Mouse (Mus musculus): ENCODE measurements around the gene Spi1.

Gene Spi1

GRCm38 (mm10) chr2:91068162-91068871, 13.9 kb upstream of the Spi1 start:
- no peak for DNase-seq

- DNase-seq = no peak
Observed at GRCm38 (mm10) chr2:91068872-91069165, 13.4 kb upstream of the Spi1 start.

GRCm38 (mm10) chr2:91069306-91070000, 12.7 kb upstream of the Spi1 start:
- DNase-seq = no peak

DNA sequence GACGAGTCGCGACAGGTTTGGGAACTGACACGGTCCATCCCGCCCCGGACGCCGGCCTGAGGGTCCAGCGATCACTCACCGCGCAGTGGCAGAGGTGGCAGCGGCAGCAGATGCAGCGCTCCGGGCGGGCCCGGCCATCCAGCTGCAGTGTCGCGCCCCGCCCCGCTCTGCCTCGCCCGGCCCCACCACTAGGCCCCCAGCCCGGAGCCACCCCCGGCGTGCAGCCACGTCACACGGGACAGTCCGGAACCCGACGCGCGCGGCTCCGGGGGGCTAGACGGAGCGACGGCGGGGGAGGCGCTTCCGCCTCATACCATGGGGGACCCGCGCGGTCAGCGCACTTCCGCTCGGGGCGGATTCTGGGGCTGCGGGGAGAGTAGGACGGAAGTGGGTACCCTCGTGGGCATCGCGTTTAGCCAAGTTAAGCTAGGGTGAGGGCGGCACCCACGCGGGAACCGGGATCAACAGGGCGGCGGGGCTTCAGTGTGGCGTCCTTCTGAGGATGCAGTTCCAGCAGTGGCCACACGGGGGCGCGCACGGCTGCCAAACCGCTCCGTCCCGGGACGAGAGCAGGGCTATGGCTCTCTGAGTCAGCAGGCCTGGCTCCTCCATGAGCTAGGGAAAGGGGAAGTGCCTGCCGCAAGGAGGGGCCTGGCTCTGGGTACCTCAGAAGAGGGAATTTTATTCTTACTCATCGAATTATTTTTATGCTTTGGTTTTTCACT, 12.0 kb upstream of the Spi1 start, which contains the start of gene Slc39a13:
TSS of gene Slc39a13 (minus strand) at position 342 of the 725 bp plus-strand sequence.
- peak; percentile 96 to 97 for DNase-seq

DNA sequence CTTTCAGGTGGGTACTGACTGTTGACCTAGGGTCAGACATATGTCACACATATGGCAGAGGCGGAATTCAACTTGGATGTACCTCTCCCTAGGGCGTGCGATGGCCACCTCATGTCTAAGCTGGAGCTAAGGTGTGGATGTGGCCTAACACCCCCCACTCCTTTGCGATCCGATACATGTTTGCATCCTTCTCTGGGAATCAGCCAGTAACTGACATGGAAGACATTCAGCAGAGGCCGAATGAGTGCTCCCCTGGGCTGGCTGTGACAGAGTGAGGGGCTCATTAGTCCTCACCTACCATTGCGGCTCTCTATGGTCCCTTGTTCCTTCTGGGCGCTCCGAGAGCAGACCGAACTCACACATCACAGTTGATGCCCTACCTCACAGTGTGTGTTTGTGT, 11.1 kb upstream of the Spi1 start:
- DNase-seq = no peak

GRCm38 (mm10) chr2:91072092-91072491, 10.1 kb upstream of the Spi1 start:
- DNase-seq = peak; percentile 50 to 63

- DNase-seq = no peak
Observed at GRCm38 (mm10) chr2:91077957-91078313, 4.3 kb upstream of the Spi1 start.

DNA sequence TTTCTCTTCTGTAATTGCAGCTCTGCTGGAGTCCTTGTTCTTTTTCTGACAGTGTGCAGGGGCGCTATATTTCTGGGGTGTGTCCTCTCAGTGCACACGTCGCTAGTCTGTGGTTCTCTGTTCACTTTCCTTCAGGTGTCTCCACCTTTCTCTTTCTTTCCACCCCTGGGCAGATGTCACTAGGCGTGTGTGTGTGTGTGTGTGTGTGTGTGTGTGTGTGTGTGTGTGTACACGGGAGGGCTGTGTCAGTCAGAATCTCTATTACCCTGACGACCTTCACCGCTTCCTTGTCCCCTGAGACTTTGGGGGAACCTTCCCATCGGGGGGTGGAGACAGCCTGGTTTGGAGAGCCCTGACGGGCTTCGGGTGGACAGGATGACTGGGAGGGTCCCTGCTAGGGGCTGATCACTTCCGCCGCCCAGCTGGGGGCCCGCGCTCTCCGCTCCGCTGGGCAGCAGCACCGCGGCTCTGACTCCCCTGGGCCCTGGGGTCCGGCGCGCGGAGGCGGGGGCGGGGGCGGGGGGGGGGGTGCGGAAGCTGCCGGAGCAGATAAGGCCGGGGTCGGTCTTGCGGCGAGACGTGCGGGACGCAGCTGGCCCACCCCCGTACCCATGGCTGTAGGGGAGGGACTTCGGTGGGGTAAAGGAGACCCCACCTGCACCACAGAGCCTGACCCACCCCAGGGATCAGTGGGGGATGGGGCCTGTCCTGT, 3.7 kb upstream of the Spi1 start:
- no peak for DNase-seq

DNA sequence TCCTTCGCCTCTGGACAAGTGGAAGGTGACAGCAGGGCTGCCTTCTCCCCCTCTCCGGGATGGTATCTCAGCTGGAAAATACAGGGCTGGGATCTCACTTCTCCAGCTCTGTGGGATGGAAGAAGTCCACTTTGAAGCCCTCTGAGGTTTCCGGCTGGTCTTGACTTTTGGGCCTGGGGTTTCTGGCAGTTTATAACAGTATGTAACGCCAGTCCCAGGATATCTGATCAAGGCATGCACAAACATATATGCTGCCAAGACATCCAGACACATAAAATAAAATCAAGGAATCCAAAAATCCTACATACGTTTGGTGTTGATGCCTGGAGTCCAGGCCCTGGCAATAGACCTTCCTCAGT, 3.2 kb upstream of the Spi1 start:
- no peak for DNase-seq

DNA sequence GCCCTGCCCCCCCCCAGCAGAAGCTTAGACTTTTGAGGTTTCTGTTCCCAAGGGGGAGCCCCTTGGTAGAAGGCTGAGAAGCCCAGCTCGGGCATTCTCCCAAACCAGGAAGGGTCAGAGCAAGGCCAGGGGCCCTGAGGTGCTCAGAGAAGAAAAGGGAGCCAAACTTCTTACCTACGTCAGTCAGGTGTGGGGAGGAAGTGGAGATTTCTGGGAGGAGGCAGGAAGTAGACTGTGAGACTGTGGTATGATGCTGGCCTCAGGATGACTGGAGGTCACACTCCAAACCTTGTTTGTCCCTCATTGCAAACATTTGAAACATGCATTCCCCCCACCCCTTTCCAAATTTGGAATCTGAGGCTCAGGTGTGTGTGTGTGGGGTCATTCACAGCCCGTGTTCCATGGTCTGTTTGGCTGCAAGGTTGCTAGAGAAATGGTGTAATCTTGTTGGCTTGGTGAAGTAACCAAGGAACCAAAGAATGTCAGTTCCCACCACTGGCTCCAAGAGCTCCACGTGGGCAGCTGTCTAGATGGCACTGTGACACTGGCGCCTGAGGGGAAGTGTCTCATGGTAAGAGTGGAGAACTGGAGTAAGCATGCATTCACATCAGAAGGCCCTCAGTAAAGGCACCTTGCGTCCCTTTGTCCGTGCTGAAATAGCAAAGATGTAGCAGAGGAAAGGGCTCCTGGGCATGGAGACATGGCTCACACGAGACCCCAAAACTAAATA, 1.2 kb upstream of the Spi1 start:
- no peak for DNase-seq

DNA sequence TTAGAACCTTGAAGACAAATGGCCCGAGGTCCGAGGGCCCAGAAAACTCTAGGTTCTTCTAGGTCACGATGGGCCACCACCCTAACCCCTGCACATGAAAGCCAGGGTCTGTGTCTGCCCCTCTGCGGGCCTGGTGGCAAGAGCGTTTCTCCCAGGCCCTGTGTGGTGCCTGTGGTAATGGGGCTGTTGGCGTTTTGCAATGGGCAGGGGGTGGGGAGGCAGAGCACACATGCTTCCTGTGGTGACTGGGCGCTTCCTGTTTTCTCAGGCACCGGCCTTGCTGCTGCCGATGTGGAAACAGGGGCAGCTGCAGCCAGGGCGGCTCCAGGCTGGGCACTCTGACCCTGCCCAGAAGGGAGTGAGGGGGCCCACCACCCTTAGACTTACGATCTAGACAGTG, 654 bp downstream of the Spi1 start:
- DNase-seq = no peak

DNA sequence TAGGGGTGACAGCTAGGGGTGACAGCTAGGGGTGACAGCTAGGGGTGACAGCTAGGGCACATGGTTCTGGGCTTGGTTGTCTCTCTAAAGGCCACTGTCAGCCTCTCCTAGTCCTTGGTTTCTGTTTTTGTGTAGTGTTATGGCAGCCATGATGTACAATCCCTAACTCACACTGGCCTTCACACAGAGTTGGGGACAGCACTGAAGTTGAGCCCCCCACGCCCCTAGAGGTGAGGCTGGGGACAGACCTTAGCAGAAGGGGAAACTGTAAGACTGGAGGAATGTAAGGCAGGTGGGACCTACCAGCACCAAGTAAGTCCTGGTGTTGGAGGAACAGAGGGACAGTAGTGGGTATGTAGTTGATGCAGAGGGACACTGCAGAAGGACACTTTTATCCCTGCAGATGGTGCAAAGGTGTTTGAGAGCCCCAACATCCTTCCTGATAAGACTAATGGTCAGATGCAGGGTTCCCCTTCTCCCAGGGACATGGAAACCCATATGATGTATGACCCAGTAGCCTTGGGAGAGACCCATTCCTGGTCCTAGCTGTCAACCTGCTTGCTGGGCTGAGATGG, 1.3 kb downstream of the Spi1 start:
- DNase-seq = no peak

DNA sequence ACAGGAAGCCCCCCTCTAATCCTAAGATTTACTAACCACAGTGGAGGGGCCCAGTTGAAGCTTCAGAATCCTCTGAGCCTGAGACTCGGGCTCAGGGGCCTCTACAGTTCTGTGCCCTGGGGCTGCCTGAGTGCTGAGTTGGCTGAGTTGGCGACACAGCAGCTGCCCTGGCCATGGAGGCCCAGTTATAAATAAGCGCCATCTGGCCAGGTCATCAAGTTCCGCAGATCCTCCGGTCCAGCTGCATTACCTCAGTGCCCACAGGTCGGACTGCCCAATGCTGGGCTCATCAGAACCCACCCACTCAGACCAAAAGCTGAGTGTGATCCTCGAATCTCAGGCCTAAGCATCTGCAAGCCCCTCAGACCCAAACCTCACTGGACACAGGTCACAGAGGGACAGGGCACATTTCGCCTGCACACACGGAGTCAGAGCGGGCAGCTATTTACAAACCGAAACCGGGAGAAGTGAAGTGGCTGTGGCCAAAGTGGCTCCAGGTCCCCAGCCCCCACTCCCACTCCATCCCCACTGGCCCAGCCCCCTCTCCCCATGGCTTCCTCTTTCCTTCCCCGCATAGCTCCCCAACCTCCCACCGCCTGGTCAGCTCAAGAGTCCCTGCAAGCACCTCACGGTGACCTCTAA, 2.1 kb downstream of the Spi1 start:
- no peak for DNase-seq

DNA sequence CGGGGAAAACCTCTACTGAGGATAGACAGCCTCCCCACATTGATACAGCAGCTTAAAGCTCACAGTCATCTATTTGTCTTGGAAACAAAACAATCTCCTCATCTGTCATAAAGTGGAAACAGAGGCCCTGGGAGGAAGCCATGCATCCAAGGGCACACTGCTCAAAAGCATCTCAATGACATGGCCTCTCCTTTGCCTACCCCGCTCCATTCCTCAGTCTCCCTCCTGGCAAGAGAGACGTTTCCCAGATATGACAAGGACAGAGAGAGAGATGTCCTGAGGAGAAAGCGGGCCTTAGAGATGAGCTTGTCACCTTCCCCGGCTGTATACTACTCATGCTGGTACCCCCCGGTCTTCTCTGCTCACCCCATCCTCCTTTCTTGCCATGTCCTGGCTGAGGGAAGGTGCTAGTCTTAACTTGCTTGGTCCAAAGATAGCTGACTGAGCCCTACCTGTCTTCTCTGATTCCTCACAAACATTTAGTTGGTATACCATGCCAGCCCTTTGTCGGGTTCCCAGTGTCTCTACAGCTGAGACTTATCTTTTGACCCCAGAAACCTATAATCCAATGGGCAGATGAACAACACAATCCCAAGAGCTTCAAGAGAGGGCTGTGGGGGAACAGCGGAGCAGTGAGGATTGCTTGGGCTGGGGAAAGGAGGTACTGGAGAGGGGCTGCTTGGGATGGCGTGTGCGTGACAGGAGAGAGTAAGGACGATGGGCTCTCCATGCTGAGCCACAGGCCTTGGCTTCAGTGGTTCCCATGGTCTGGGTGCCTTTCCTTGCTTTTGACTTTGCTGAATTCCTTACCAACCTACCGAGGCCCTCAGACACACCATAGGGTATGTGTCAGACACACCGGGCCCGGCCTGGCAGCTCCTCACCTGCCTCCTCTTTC, 3.6 kb downstream of the Spi1 start:
- DNase-seq = no peak

- DNase-seq = no peak
Observed at GRCm38 (mm10) chr2:91086392-91087237, 4.4 kb downstream of the Spi1 start.

DNA sequence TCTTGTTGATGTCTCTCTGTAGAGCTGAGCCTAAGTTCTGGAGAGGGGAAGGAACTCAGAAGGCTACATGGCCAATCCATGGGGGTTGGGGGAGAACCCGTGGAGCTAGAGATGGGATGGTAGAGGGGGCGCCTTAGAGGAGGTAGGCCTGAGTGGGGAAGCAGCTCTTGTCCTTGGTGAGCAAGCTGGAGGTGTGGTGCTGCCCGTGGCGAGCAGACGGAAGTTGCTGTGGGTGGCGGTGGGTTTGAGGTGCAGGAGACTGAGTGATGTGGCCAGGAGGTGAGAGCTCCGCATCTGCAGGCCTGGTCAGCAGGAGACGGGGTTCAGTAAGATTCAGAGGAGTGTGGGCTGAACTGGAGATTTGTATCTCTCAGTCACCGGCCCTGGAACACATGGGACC, 5.3 kb downstream of the Spi1 start:
- DNase-seq = no peak

- no peak for DNase-seq
Observed at GRCm38 (mm10) chr2:91088987-91089386, 6.8 kb downstream of the Spi1 start.

- DNase-seq = no peak
Observed at GRCm38 (mm10) chr2:91090208-91090607, 8.0 kb downstream of the Spi1 start.

DNA sequence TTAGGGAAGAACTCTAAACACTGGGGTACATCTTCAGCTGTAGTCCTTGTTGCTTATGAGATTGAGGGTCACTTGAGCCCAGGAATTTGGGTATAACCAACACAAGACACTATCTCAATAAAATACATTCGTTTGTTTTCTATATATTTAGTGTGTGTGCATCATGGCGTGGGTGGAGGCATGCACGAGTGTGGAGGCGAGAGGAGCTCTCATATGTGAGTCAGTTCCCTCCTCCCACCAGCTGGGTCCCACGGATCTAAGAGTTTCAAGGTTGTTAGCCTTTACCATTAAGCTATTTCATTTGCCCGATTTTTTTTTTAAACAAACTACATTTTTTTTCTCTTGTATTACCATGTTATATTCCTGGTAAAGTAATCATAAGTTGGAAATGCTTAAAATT, 8.6 kb downstream of the Spi1 start:
- DNase-seq = no peak

- DNase-seq = no peak
Observed at GRCm38 (mm10) chr2:91096524-91096923, 14.3 kb downstream of the Spi1 start.
